Mouse (Mus musculus) liver, postnatal 0 days (tissue): ENCODE results near the gene Usf1.

ENCODE experiments used
- CTCF ChIP-seq: sonication (generic); IDR thresholded peaks from 2 replicates; pipeline ENCODE4 v1.5.1; 2016; ENCODE audit warnings: antibody characterized with exemption, low read depth
- EP300 ChIP-seq: IDR thresholded peaks from 2 replicates; pipeline ENCODE4 v1.6.1; 2016; ENCODE audit warnings: antibody characterized with exemption, low read depth, mild to moderate bottlenecking

DNA sequence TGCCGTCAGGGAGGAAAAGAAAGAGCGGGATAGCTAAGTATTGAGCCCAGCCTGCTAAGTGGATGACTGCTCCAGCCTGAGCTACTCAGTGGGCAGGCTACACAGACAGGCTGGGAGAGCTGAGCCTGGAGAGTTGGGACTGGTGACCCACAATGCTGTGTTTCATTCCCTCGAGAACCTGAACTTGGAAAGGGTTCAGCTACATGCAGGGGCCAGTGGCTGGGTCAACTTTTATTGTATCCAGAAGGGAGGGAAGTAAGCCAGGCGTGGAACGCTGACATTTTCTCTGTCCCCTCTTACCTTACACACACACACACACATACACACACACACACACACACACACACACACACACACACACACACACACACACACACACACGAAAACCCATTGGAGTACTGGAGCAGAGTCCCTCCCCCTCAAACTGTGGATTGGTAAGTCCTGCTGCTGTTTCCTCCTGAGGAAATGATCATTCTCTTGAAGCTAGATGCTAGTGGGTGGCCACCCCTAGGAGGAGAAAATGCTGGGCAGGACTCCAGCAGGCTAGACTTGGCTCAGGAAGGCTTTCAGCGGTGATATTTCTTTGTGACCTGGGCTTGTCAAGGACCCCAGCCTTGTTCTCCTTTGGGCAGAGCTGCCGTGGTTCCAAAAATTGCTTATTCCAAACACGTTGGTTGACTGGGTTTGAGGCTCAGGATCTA is 29.1 kb downstream of the Usf1 start:
- TF ChIP-seq CTCF (0 out of 2 replicates have a peak, but pooled peaks have one; percentile 8), EP300 (no peak)
